Mouse (Mus musculus): ENCODE data around the gene Ctrb1. TPM values are rescaled to one million over a fixed set of nuclear protein-coding genes. Genes with fewer than 3 reads are reported as not detected.

Gene Ctrb1
- not detected in 2 replicates for polyA plus RNA-seq (2012)

DNA sequence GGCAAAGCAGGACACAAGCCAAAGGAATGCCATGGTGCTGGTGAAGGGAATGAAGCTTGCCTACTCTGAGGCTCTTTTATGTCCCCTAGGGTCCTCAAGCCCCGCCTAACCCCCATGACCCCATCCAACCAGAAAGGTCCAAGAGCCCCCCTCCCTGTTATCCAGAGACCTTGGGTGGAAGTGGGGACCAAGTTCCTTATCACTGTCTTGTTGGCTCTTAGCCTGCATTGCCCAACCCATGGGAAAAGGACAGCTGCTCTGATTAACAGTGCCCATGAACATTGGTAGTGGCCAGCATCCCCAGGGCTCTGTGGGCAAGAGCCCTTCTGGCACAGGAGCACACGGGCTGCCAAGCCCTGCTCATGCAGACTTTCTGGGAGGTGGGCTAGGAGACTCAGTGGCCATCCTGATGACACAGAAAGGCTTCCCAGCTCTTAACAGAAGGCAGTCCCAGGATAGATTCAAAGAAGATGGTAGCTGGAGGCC is at the start of gene Ctrb1:
Ctrb1 (minus strand) TSS at position 51 of the 486 bp plus-strand sequence.
- TF ChIP-seq GATA1 (IDR thresholded peaks at IDR 0.05; ENCODE audit: low read length) (no peak), TAL1 (IDR thresholded peaks at IDR 0.05; ENCODE audit: low read length) (no peak)
- H3K4me1 ChIP-seq (ENCODE audit: control insufficient read depth), result no peaks in the 10 kb centered on the region
- H3K27me3 ChIP-seq (ENCODE audit: control insufficient read depth), result no peaks in the 10 kb centered on the region
- no peak within 1 kb of the TSS for H3K4me3 ChIP-seq (replicated peaks)
- no peaks in the 10 kb centered on the region for H3K36me3 ChIP-seq (ENCODE audit: control insufficient read depth)
- no peaks in the 10 kb centered on the region for H3K9me3 ChIP-seq (ENCODE audit: control insufficient read depth, low read length)

DNA sequence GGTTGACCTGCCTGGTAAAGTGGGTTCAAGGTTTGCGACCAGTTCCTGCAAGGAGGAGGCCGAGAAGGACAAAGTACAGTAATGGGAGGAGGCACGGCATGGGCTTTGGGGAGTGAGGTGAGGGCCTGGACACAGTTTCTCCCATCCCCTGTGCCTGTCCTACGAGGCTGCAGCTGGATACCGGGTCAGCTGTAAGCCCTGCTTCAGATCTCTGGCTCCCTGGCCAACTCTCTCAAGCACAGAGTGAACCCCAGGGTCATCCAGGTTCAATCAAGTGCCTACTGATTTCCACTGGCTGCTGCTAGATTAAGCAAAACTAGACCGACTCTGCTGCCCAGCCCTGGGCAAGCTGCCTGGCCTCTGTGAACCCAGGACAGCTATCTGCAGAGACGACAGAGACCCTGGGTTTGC is 49.5 kb upstream of the Ctrb1 start:
- no peaks in the 10 kb centered on the region; the same call in 1 of the 2 replicates for H3K36me3 ChIP-seq (ENCODE audit: control insufficient read depth)
- H3K4me3 ChIP-seq (replicated peaks), result no peak overlapping the region
- no peak for TF ChIP-seq TAL1 (IDR thresholded peaks at IDR 0.05; ENCODE audit: low read length)
- TF ChIP-seq GATA1 (IDR thresholded peaks at IDR 0.05; ENCODE audit: low read length), result no peak
- peaks cover 78% of the 10 kb centered on the region for H3K27me3 ChIP-seq (ENCODE audit: control insufficient read depth)
- no peaks in the 10 kb centered on the region; the same call in 1 of the 2 replicates for H3K4me1 ChIP-seq (ENCODE audit: control insufficient read depth)
- no peaks in the 10 kb centered on the region for H3K9me3 ChIP-seq (ENCODE audit: control insufficient read depth, low read length)

DNA sequence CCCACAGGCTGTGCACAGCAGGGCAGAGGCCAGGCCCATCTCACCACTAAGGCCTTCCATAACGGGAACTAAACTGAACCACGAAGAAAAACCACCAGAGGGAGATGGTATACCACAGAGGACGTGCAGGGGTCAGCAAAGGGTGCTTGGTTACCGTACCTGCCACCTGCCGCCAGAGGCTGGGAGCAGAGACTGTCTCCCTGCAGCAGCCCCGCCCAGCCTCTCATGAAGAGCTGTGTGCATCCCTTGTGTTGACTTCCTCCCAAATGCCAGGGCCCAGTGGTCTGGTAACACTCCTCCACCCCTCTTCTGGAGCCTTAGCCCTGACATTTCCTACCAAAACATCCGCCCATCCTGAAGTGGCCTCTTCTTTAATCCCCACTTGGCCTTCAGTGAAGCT is 48.8 kb upstream of the Ctrb1 start:
- H3K9me3 ChIP-seq (ENCODE audit: control insufficient read depth, low read length), result no peaks in the 10 kb centered on the region
- H3K27me3 ChIP-seq (ENCODE audit: control insufficient read depth), result peaks cover 78% of the 10 kb centered on the region
- TF ChIP-seq TAL1 (IDR thresholded peaks at IDR 0.05; ENCODE audit: low read length) (no peak), GATA1 (IDR thresholded peaks at IDR 0.05; ENCODE audit: low read length) (no peak)
- H3K4me3 ChIP-seq (replicated peaks), result no peak overlapping the region
- H3K4me1 ChIP-seq (ENCODE audit: control insufficient read depth), result no peaks in the 10 kb centered on the region; the same call in 1 of the 2 replicates
- H3K36me3 ChIP-seq (ENCODE audit: control insufficient read depth), result no peaks in the 10 kb centered on the region; the same call in 1 of the 2 replicates

DNA sequence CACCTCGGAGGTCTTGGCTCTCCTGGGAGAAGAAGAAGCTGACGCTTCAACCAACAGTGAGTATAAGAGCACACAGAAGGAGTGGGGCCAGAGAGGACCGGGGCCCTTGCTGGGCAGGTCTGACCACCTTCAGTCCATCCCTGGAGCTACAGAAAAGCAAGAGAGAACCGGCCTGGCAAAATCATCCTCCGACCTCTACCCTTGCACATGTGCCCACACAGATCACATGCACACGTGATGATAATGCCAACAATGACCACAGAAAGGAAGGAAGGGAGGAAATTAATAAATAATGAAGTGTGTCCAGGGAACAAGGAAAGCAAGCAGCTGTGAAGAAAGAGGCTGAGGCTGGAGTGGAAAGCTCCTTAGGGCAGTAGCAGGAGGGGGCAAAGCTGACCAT is 48.1 kb upstream of the Ctrb1 start:
- Histone ChIP-seq H3K27me3 (ENCODE audit: control insufficient read depth) (peaks cover 78% of the 10 kb centered on the region), H3K4me1 (ENCODE audit: control insufficient read depth) (no peaks in the 10 kb centered on the region; the same call in 1 of the 2 replicates), H3K36me3 (ENCODE audit: control insufficient read depth) (no peaks in the 10 kb centered on the region; the same call in 1 of the 2 replicates), H3K4me3 (replicated peaks) (no peak overlapping the region), H3K9me3 (ENCODE audit: control insufficient read depth, low read length) (no peaks in the 10 kb centered on the region)
- TF ChIP-seq TAL1 (IDR thresholded peaks at IDR 0.05; ENCODE audit: low read length) (no peak), GATA1 (IDR thresholded peaks at IDR 0.05; ENCODE audit: low read length) (no peak)

DNA sequence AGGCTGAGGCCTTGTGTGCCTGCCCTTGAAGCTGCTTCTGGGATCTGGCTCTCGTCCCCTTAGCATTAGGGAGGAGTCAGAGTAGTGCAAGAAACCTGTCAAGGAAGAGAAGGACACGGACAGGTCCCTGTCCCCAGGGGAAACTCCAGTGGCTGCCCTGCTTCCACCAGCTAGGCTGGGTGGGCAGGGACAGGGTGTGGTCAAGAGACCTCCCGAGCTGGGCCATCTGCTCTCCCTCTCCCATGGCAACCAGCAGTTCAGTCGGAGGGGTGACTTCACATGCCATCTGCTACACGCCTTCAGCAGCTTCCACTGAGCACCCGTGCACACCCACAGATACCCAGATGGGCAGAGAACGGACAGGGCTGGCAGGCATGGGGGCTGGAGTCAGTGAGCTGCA is 45.5 kb upstream of the Ctrb1 start:
- Histone ChIP-seq H3K36me3 (ENCODE audit: control insufficient read depth) (no peaks in the 10 kb centered on the region; the same call in 1 of the 2 replicates), H3K9me3 (ENCODE audit: control insufficient read depth, low read length) (no peaks in the 10 kb centered on the region), H3K4me1 (ENCODE audit: control insufficient read depth) (peaks cover 9% of the 10 kb centered on the region), H3K4me3 (replicated peaks) (no peak overlapping the region), H3K27me3 (ENCODE audit: control insufficient read depth) (peaks cover 78% of the 10 kb centered on the region)
- TF ChIP-seq TAL1 (IDR thresholded peaks at IDR 0.05; ENCODE audit: low read length) (no peak), GATA1 (IDR thresholded peaks at IDR 0.05; ENCODE audit: low read length) (no peak)

DNA sequence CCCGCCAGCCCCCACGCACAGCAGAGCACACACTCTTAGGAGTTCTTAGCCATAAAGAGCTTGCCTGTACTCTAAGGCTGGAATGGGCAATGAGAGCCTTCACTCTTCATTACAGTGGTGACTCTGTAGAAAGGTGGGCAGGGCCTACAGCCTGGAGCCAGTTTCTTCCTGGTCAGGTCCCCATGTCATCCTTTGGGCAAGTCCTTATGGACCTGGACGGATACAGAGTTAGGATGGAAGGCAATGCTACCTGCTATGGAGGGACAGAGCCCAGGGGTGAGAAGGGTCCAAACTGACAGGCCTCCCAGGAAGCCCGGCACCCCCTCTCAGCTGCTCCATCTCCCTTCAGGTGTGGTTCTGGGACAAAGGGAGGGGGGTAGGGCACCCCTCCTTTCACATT is 45.0 kb upstream of the Ctrb1 start:
- Histone ChIP-seq H3K36me3 (ENCODE audit: control insufficient read depth) (no peaks in the 10 kb centered on the region; the same call in 1 of the 2 replicates), H3K4me1 (ENCODE audit: control insufficient read depth) (peaks cover 14% of the 10 kb centered on the region), H3K9me3 (ENCODE audit: control insufficient read depth, low read length) (no peaks in the 10 kb centered on the region), H3K4me3 (replicated peaks) (no peak overlapping the region), H3K27me3 (ENCODE audit: control insufficient read depth) (peaks cover 79% of the 10 kb centered on the region)
- TF ChIP-seq TAL1 (IDR thresholded peaks at IDR 0.05; ENCODE audit: low read length) (no peak), GATA1 (IDR thresholded peaks at IDR 0.05; ENCODE audit: low read length) (no peak)

DNA sequence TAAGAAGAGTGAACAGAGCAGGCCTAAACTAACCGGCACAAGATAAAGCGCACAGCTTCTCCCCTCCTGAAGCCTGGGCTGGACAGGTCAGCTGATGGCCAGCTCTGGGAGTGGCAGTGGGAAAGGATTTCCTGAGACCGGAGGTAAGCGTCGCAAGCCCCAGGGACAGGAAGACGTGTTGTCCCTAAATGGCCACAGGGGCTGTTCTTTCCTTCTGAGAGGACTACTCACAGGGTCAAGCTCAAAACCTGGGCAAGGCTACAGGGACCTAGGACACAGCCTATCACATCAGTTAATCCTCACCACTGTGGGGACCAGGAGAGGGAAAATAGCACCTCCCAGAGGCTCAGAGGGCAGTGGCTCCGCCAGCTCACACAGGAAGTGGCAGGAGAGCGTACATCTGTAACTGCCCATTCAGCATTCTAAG is 44.5 kb upstream of the Ctrb1 start:
- TF ChIP-seq TAL1 (IDR thresholded peaks at IDR 0.05; ENCODE audit: low read length), result no peak
- no peak for TF ChIP-seq GATA1 (IDR thresholded peaks at IDR 0.05; ENCODE audit: low read length)
- Histone ChIP-seq H3K9me3 (ENCODE audit: control insufficient read depth, low read length) (no peaks in the 10 kb centered on the region), H3K4me1 (ENCODE audit: control insufficient read depth) (peaks cover 14% of the 10 kb centered on the region), H3K27me3 (ENCODE audit: control insufficient read depth) (peaks cover 79% of the 10 kb centered on the region), H3K36me3 (ENCODE audit: control insufficient read depth) (no peaks in the 10 kb centered on the region; the same call in 1 of the 2 replicates), H3K4me3 (replicated peaks) (no peak overlapping the region)

DNA sequence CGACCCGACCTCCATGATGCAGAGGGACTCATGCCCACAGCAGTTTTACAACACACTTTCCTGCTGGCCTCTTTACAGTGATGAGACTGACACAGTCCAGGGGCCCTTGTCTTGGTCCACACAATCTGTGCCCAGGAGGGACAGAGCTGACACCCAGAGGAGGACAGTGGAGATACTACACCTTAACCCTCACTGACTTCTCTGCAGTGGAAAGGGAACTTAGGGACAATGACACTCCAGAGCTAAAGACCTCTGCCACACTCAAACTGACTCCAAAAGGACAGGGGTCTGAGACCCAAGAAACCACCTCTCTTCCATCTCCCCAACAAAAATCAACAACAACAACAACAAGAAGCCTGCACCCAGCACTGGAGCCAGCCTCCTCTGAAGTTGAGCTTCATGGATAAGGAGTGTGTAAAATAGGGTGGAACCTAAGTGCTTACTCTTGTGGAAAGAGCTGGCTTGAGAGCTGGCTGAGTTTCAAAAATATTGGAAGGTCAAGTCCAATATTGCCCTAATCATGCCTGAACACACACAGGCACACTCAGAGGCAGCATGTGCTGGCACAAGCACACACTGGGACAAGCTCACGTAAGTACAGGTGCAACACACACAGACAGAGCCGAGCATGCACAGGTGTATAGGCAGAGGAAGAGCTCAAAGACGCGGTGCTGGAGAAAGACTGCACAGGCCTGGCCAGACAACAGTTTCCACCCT is 43.6 kb upstream of the Ctrb1 start:
- H3K4me1 ChIP-seq (ENCODE audit: control insufficient read depth), result peaks cover 14% of the 10 kb centered on the region
- H3K4me3 ChIP-seq (replicated peaks), result no peak overlapping the region
- no peaks in the 10 kb centered on the region for H3K9me3 ChIP-seq (ENCODE audit: control insufficient read depth, low read length)
- no peaks in the 10 kb centered on the region; the same call in 1 of the 2 replicates for H3K36me3 ChIP-seq (ENCODE audit: control insufficient read depth)
- H3K27me3 ChIP-seq (ENCODE audit: control insufficient read depth), result peaks cover 81% of the 10 kb centered on the region
- TF ChIP-seq GATA1 (IDR thresholded peaks at IDR 0.05; ENCODE audit: low read length) (no peak), TAL1 (IDR thresholded peaks at IDR 0.05; ENCODE audit: low read length) (no peak)

DNA sequence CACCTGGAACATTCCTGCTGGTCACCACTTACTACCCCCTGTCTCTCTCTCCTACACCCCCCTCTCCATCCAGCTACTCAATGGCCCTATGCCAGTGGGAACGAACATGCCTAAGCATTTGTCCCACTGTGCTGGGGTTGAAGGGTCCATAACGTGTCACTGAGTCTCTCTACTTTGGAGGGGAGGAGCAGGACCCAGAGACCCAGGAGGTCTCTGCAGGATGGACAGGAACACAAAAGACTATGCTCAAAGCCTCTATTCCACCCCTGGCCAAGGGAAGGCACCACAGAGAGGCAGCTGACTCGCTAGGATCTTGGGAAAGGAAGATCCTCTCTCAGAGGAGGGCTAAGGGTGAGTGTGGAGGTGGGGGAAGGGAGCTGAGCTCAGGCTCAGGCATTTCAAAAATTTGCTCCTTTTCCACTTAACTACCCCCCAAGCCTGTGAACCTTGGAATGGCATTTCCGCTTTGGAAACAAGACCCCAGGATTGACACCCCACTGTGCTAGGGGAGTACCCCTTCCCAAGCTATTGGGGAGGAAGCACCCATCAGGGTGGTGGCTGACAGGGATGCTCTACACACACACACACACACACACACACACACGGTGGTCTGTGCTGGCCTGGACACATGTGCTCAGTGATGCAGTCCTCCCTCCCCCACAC is 42.9 kb upstream of the Ctrb1 start:
- no peaks in the 10 kb centered on the region; the same call in 1 of the 2 replicates for H3K36me3 ChIP-seq (ENCODE audit: control insufficient read depth)
- no peaks in the 10 kb centered on the region for H3K9me3 ChIP-seq (ENCODE audit: control insufficient read depth, low read length)
- H3K27me3 ChIP-seq (ENCODE audit: control insufficient read depth), result peaks cover 80% of the 10 kb centered on the region
- H3K4me1 ChIP-seq (ENCODE audit: control insufficient read depth), result peaks cover 14% of the 10 kb centered on the region
- no peak for TF ChIP-seq GATA1 (IDR thresholded peaks at IDR 0.05; ENCODE audit: low read length)
- H3K4me3 ChIP-seq (replicated peaks), result no peak overlapping the region

All from erythroblast, embryonic 14.5 days (primary cell).